Mouse (Mus musculus): ENCODE data around the gene Cdc42se1. TPM values are rescaled to one million over a fixed set of nuclear protein-coding genes. Genes with fewer than 3 reads are reported as not detected.
A peak's percentile ranks its signal among the peaks of the same experiment; 100 is the strongest.

Gene Cdc42se1
- polyA plus RNA-seq, 1 experiment from 2014 or later = 111 TPM

- no peaks in the 10 kb centered on the region for H3K9me3 ChIP-seq
- H3K27me3 ChIP-seq (ENCODE audit: insufficient read depth, poor library complexity, severe bottlenecking) = no peaks in the 10 kb centered on the region
- DNase-seq (ENCODE audit: low spot score) = no peak
- 90% methylated on average over 12 of the region's 12 CpGs for WGBS
- no peak overlapping the region for H3K27ac ChIP-seq
- H3K36me3 ChIP-seq = peaks cover 27% of the 10 kb centered on the region
- peak overlapping the region; percentile 78; the same call in 1 of the 2 replicates for H3K4me3 ChIP-seq
- H3K4me1 ChIP-seq (replicated peaks) = peaks cover 34% of the 10 kb centered on the region
Measured at GRCm38 (mm10) chr3:95284501-95285281, 56.2 kb downstream of the Cdc42se1 start.

- DNase-seq (ENCODE audit: low spot score) = no peak
- Histone ChIP-seq H3K27ac (no peak overlapping the region), H3K4me1 (replicated peaks) (peaks cover 34% of the 10 kb centered on the region), H3K4me3 (no peak overlapping the region), H3K36me3 (peaks cover 34% of the 10 kb centered on the region), H3K27me3 (ENCODE audit: insufficient read depth, poor library complexity, severe bottlenecking) (no peaks in the 10 kb centered on the region), H3K9me3 (no peaks in the 10 kb centered on the region)
- 93% methylated on average over 5 of the region's 5 CpGs for WGBS
Measured at GRCm38 (mm10) chr3:95285390-95285789, 56.9 kb downstream of the Cdc42se1 start.

Other genes starting within 250 kb of the Cdc42se1 start
- 40.0 and 46.5 TPM in 2 replicates for gene Zfp687, start 213.3 kb upstream of the Cdc42se1 start, polyA plus RNA-seq (2016; fragmentation: Nextera tagmentation; extraction: Ambion mirVana)
- gene Psmd4, start 186.1 kb upstream of the Cdc42se1 start, polyA plus RNA-seq (2016; fragmentation: Nextera tagmentation; extraction: Ambion mirVana) = 330 and 353 TPM in 2 replicates
- gene Pip5k1a, start 121.8 kb upstream of the Cdc42se1 start, polyA plus RNA-seq (2016; fragmentation: Nextera tagmentation; extraction: Ambion mirVana) = 19.0 and 20.1 TPM in 2 replicates
- gene Vps72, start 117.7 kb upstream of the Cdc42se1 start, polyA plus RNA-seq (2016; fragmentation: Nextera tagmentation; extraction: Ambion mirVana) = 274 and 303 TPM in 2 replicates
- gene Tmod4, start 104.3 kb upstream of the Cdc42se1 start, polyA plus RNA-seq (2016; fragmentation: Nextera tagmentation; extraction: Ambion mirVana) = 0.95 and 1.3 TPM in 2 replicates
- 79.2 and 94.1 TPM in 2 replicates for gene Scnm1, start 94.7 kb upstream of the Cdc42se1 start, polyA plus RNA-seq (2016; fragmentation: Nextera tagmentation; extraction: Ambion mirVana)
- 13.4 and 17.2 TPM in 2 replicates for gene Lysmd1, start 94.6 kb upstream of the Cdc42se1 start, polyA plus RNA-seq (2016; fragmentation: Nextera tagmentation; extraction: Ambion mirVana)
- 2.1 and 2.9 TPM in 2 replicates for gene Tnfaip8l2, start 86.4 kb upstream of the Cdc42se1 start, polyA plus RNA-seq (2016; fragmentation: Nextera tagmentation; extraction: Ambion mirVana)
- gene Sema6c, start 68.3 kb upstream of the Cdc42se1 start, polyA plus RNA-seq (2016; fragmentation: Nextera tagmentation; extraction: Ambion mirVana) = 9.9 and 24.3 TPM in 2 replicates
- gene Gabpb2, start 10.8 kb upstream of the Cdc42se1 start, polyA plus RNA-seq (2016; fragmentation: Nextera tagmentation; extraction: Ambion mirVana) = 7.9 and 12.2 TPM in 2 replicates
- 45.8 and 95.9 TPM in 2 replicates for gene Mllt11, start 3.4 kb downstream of the Cdc42se1 start, polyA plus RNA-seq (2016; fragmentation: Nextera tagmentation; extraction: Ambion mirVana)
- 0.17 and 0.22 TPM in 2 replicates for gene Gm128, start 12.9 kb downstream of the Cdc42se1 start, polyA plus RNA-seq (2016; fragmentation: Nextera tagmentation; extraction: Ambion mirVana)
- gene Bnipl, start 22.5 kb downstream of the Cdc42se1 start, polyA plus RNA-seq (2016; fragmentation: Nextera tagmentation; extraction: Ambion mirVana) = 0.60 and 0.63 TPM in 2 replicates
- 33.9 and 44.1 TPM in 2 replicates for gene Mindy1, start 52.6 kb downstream of the Cdc42se1 start, polyA plus RNA-seq (2016; fragmentation: Nextera tagmentation; extraction: Ambion mirVana)
- 28.2 and 28.6 TPM in 2 replicates for gene Prune1, start 53.3 kb downstream of the Cdc42se1 start, polyA plus RNA-seq (2016; fragmentation: Nextera tagmentation; extraction: Ambion mirVana)
- gene Anxa9, start 78.4 kb downstream of the Cdc42se1 start, polyA plus RNA-seq (2016; fragmentation: Nextera tagmentation; extraction: Ambion mirVana) = 2.0 and 2.1 TPM in 2 replicates
- 116 and 123 TPM in 2 replicates for gene Cers2, start 86.1 kb downstream of the Cdc42se1 start, polyA plus RNA-seq (2016; fragmentation: Nextera tagmentation; extraction: Ambion mirVana)
- 51.7 and 54.4 TPM in 2 replicates for gene Setdb1, start 128.5 kb downstream of the Cdc42se1 start, polyA plus RNA-seq (2016; fragmentation: Nextera tagmentation; extraction: Ambion mirVana)
- gene 4930558C23Rik, start 174.1 kb downstream of the Cdc42se1 start, polyA plus RNA-seq (2016; fragmentation: Nextera tagmentation; extraction: Ambion mirVana) = not detected in 2 replicates
- gene Arnt, start 205.7 kb downstream of the Cdc42se1 start, polyA plus RNA-seq (2016; fragmentation: Nextera tagmentation; extraction: Ambion mirVana) = 30.6 and 33.5 TPM in 2 replicates